Mouse (Mus musculus) embryo, embryonic 10 days (tissue): ENCODE results near the gene Adamts6.
A peak's percentile ranks its signal among the peaks of the same experiment; 100 is the strongest.

Experiments
- DNase-seq: peaks from one replicate; pipeline ENCODE4 v3.0.0-alpha.2; 2015; ENCODE audit warnings: low spot score

The Adamts6 gene

GRCm38 (mm10) chr13:104516766-104517364 lies 229.2 kb downstream of the Adamts6 start:
- peak; percentile 36 for DNase-seq

GRCm38 (mm10) chr13:104517638-104518311 lies 230.1 kb downstream of the Adamts6 start:
- DNase-seq = peak; percentile 62

- peak; percentile 93 for DNase-seq
Measured at GRCm38 (mm10) chr13:104518312-104519005, 230.8 kb downstream of the Adamts6 start.

- DNase-seq = no peak
Measured at GRCm38 (mm10) chr13:104519006-104519695, 231.5 kb downstream of the Adamts6 start.

GRCm38 (mm10) chr13:104519981-104520380 lies 232.3 kb downstream of the Adamts6 start:
- no peak for DNase-seq

- DNase-seq = no peak
Measured at GRCm38 (mm10) chr13:104520461-104520860, 232.8 kb downstream of the Adamts6 start.

- DNase-seq = no peak
Measured at GRCm38 (mm10) chr13:104521532-104521931, 233.9 kb downstream of the Adamts6 start.

- no peak for DNase-seq
Measured at GRCm38 (mm10) chr13:104525656-104526055, 238.0 kb downstream of the Adamts6 start.

GRCm38 (mm10) chr13:104529238-104529637 lies 241.6 kb downstream of the Adamts6 start:
- no peak for DNase-seq

- DNase-seq = no peak
Measured at GRCm38 (mm10) chr13:104531841-104532240, 244.2 kb downstream of the Adamts6 start.

- no peak for DNase-seq
Measured at GRCm38 (mm10) chr13:104532723-104533122, 245.1 kb downstream of the Adamts6 start.

GRCm38 (mm10) chr13:104533806-104534495 lies 246.3 kb downstream of the Adamts6 start:
- no peak for DNase-seq

GRCm38 (mm10) chr13:104540861-104541398 lies 253.3 kb downstream of the Adamts6 start:
- DNase-seq = no peak

- DNase-seq = no peak
Measured at GRCm38 (mm10) chr13:104542123-104542758, 254.6 kb downstream of the Adamts6 start.

- DNase-seq = no peak
Measured at GRCm38 (mm10) chr13:104542759-104543141, 255.1 kb downstream of the Adamts6 start.
